Mouse (Mus musculus) bone marrow macrophage, adult 2 months (primary cell): Measurements from ENCODE around the gene Jph4. TPM values are rescaled to one million over a fixed set of nuclear protein-coding genes. Genes with fewer than 3 reads are reported as not detected.

Source experiments
- H3K27ac ChIP-seq: 2 replicates; pipeline ENCODE4 v1.5.1; 2012; ENCODE audit warnings: low read depth, low read length; ENCODE audit not compliant: insufficient read depth
- H3K4me1 ChIP-seq: 2 replicates; pipeline ENCODE4 v1.6.1; 2012; ENCODE audit warnings: low read length; ENCODE audit not compliant: control insufficient read depth, insufficient read depth
- H3K4me3 ChIP-seq: 2 replicates; pipeline ENCODE4 v1.5.1; 2012; ENCODE audit warnings: mild to moderate bottlenecking, low read length, moderate library complexity; ENCODE audit not compliant: insufficient read depth
- CTCF ChIP-seq: IDR thresholded peaks from 2 replicates; pipeline ENCODE4 v1.5.1; 2012; ENCODE audit warnings: low read depth, mild to moderate bottlenecking, low read length, moderate library complexity
- POLR2A ChIP-seq: IDR thresholded peaks from 2 replicates; pipeline ENCODE4 v1.6.1; 2012; ENCODE audit warnings: mild to moderate bottlenecking, low read depth, low read length, borderline replicate concordance
- polyA plus RNA-seq: library from polyadenylated mRNA; stranded (reverse); fragments of >200 nt; gene quantifications from 2 replicates; pipeline ENCODE4 v1.2.4, GENCODE M21; 2012; ENCODE audit not compliant: missing spikeins, insufficient read depth, insufficient read length

The Jph4 gene
- polyA plus RNA-seq, 1 experiment: not detected

DNA sequence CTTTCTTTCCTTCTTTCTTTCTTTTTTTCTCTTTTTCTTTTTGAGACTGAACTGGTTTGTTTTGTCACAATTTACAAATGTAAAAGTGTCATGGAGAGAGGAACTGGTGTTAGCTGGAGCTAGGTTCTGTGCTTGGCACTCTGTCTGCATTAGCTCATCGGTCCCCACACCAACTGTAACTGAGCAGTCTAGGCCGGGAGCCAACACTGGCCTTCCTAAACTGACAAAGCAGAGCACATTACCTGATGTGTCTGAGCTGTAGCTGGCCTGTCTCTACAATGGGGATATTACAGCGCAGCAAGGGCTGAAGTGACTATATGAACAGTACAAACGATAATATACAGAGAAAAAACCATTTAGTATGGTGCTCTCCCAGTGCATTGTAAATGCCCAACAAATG lies 2.1 kb upstream of the Jph4 start:
- Histone ChIP-seq H3K27ac (no peak overlapping the region), H3K4me1 (0 out of 2 replicates have a peak, but pooled peaks cover 3% of the 10 kb centered on the region), H3K4me3 (no peak overlapping the region)
- TF ChIP-seq CTCF (no peak), POLR2A (no peak)

DNA sequence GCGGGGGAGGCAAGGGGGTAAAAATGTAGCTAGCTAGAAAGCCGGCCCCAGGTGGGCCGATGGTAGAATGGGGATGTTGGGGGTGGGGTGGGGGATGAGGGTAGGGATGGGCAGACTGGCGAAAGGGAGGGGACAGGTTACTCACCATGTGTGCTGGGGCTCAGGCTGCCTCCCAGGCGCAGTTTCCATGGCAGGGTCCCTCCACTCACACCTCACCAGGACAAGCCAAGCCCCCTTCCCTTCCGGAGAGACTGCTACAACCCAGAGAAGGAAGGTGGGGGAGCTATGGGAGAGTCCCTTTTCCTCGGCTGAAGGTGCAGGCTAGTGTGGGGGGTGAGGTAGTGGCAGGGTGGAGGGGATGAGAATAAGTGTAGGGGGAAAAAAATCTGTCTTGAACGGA lies 889 bp downstream of the Jph4 start:
- H3K27ac ChIP-seq: no peak overlapping the region
- 0 out of 2 replicates have a peak, but pooled peaks cover 3% of the 10 kb centered on the region for H3K4me1 ChIP-seq
- no peak overlapping the region for H3K4me3 ChIP-seq
- TF ChIP-seq CTCF: no peak
- no peak for TF ChIP-seq POLR2A

DNA sequence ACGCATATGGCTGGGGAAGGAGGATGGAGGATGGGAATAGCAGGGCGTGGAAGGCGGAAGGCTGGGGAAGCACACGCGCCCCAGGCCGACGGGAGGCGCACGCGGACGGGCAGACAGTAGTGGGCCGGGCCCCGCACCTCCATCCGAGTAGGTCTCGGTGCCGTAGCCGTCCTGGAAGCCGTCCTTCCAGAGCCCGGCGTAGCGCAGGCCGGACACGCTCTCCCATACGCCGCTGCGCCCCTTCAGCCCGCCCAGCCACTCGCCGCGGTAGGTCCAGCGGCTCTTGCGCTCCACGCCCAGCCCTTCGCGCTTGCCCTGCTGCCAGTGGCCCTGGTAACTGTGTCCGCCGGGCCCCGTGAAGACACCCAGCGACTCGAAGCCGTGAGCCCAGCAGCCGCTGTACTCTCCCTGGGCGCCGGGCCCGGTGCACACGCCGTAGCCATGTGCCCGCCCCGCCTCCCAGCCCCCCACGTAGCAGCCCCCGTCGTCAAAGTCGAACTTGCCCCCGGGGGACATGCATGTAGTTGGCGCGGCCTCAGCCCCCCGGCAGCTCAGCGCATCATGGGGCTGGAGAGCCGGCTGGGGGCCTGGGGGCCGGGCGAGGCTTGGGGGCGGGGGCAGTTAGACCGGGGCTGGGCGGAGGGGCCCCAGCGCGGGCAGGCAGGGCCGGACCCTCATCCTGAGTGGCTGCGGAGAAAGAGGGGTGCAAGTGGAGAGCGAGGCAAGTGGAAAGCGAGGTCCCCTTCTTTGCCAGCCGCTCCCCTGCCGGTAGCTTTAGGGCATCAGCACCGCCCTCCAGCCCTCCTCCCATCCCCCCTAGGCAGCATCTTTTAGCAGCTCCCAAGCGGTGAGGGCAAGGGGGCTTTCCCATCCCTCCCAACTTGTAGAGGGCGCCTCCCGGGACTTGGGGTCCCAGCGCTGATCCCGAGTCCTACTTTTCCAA lies 1.7 kb downstream of the Jph4 start:
- Histone ChIP-seq H3K4me3 (peak overlapping the region; percentile 57), H3K4me1 (0 out of 2 replicates have a peak, but pooled peaks cover 3% of the 10 kb centered on the region), H3K27ac (no peak overlapping the region)
- TF ChIP-seq POLR2A (no peak), CTCF (no peak)

DNA sequence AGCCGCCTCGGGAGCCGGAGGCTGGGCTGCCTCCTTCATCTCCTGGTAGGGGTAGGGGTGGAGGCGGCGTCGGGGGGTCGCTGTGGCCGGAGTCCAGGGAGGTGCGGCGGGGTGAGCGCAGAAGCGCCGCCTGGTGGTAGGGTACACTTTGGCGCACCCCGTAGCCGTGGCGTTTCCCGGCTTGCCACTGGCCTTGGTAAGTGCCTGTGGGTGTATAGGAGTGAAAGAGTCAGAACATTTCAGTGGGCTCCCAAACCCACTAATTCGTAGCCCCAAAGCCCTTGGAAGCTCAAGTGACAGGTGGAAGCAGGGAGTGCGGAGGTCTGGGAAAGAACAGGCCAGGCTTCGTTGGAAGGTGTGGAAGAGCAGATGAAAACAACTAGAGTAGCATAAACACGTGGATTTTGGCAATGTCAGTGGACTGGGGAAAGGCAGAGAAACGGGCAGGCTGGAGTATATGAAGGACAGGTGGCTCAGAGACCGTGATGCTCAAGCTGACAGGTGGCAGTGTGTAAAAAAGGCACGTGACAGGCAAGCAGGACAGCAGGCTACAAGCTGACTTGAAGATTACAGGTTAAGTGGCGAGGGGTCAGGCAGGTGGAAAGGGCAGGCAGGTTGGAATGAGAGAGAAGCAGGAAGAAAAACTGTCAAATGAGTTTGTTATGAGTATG lies 2.6 kb downstream of the Jph4 start:
- Histone ChIP-seq H3K4me3 (peak overlapping the region; percentile 57), H3K4me1 (0 out of 2 replicates have a peak, but pooled peaks cover 3% of the 10 kb centered on the region), H3K27ac (no peak overlapping the region)
- TF ChIP-seq POLR2A: no peak
- no peak for TF ChIP-seq CTCF

DNA sequence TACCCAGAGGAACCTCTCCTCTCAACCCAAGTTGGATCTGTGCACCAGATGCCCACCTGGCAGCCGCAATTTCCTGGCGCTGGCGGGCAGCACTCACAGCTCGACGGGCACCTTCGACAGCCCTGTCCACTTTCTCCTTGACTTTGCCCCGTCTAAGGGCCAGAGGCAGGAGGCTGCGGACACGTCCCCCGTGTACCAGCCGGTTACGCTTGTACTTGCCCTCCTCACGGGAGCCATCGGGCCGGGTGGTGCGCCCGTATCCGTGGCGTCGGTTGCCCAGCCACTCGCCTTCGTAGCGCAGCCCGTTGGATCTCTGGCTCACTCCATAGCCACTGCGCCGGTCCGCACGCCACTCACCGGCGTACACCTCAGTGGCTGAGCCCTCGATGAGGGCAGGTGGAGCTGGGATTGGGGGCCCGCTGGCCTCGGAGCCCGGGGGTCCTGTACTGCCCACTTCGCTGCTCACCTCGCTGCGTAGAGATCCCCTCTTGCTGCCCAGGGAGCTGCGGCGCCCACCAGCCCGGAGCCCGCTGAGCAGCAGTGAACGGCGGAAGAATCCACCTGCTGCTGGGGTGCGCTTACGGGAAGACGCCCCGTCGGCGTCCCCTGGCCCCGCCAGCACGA lies 3.3 kb downstream of the Jph4 start:
- no peak overlapping the region for H3K27ac ChIP-seq
- H3K4me1 ChIP-seq: 0 out of 2 replicates have a peak, but pooled peaks cover 3% of the 10 kb centered on the region
- no peak overlapping the region for H3K4me3 ChIP-seq
- TF ChIP-seq CTCF: no peak
- no peak for TF ChIP-seq POLR2A

DNA sequence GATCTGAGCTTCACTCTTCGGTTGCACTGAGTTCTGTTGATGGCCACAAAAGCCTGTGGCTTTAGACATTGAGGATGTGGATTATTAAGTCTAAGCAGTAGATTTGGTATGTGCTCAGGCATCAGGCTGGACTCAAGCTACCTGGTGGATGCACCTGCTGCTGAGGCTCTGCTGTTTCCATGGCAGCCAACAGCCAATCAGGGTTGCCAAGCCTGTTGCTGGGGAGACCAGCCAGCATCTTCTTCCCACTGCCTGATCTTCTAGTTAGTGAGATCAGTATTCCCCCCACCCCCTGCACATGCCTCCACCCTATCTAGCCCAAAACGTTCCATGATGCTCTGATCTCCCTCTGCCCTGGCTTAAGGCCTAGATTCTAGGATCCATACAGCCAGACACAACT lies 5.0 kb downstream of the Jph4 start:
- TF ChIP-seq POLR2A (no peak), CTCF (no peak)
- Histone ChIP-seq H3K4me1 (peaks cover 8% of the 10 kb centered on the region), H3K27ac (no peak overlapping the region), H3K4me3 (no peak overlapping the region)

DNA sequence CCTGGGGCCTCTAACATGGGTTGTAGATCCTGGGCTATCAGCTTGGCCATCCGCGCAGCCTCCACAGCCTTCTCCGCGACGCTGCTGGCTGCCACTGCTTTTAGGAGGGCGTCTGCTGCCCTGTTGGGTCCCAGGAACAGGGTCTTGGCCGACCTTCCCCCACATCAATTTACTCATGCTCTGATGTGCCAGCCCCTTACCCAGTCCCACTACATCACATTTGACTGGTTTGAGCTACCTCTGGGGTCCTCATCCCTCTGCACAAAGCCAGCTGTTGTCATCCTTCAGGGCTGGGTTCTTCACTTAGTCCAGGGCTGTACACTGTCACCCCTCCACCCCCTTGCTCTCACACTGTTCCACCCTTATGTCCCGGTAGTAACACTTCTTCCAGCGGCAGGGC lies 6.7 kb downstream of the Jph4 start:
- TF ChIP-seq CTCF: no peak
- no peak for TF ChIP-seq POLR2A
- peaks cover 14% of the 10 kb centered on the region for H3K4me1 ChIP-seq
- H3K4me3 ChIP-seq: no peak overlapping the region

DNA sequence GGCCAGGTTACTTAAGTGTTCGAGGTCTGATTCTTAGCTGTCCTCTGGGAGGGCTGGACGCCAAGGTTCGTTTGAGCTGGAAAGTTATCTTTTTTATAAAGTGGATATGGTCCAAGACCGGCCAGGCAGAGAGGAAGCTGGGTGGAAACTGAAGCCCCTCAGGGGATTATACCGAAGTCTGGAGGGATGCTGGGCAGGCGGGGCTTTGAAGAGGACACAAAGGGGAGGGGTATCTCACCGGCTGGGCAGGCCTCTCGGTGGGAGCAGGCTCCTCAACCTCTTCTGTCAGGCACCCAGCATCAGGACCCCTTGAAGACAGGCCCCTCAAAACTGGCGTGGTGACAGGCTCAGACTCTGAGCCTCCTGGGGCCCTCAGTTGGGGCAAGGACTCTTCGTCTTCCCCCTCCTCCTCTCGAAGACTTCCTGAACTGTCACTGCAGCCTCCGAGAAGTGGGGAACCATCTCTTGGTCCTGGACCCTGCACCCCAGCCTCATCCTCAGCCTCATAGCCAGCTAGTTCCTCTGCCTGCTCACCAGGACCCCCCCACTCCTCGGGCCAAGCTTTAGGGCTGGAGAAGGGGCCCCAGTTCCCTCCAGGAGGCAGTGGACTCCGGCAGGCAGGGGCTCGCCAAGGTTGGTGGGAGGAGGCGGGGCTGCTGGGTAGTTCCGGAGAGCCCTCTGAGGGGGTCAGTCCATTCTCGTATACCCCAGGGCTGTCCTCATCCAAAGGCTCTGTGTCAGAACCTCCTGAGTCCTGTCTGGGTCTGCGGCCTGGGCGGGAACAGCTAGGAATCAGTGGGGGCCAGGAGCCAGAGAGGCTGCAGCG lies 7.5 kb downstream of the Jph4 start:
- Histone ChIP-seq H3K4me3 (no peak overlapping the region), H3K4me1 (peaks cover 17% of the 10 kb centered on the region), H3K27ac (no peak overlapping the region)
- TF ChIP-seq POLR2A: no peak
- no peak for TF ChIP-seq CTCF

More for the DNA sequence above, 6.7 kb downstream of the Jph4 start:
- H3K27ac ChIP-seq: no peak overlapping the region
